Mouse (Mus musculus) frontal cortex, postnatal 36 days (tissue): ENCODE data around the gene Txnrd1.
A peak's percentile ranks its signal among the peaks of the same experiment; 100 is the strongest.

Source experiments
- DNase-seq, 2 experiments: peaks; one replicate each; pipeline ENCODE4 v3.0.0; 2022; ENCODE audit warnings: low spot score in 2 of 2

Gene Txnrd1

DNA sequence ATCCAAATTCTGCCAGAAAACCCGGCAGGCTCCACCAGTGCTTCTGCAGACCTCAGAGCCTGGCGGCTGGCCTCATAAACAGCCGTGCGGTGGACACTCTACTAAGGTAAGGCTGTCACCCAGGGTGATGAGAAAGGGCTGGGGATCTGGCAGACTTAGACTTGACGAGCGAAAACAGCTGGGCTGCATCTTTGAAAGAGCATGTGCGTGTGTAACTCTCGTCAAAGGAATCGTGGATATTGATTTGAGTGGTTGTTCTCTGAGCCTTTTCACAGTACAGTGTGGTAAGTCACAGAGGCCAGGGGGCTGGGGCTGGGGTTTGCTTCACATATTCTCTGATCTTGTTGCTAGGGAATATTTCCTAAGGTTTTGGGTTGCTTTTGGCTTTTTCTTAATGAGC is at the start of gene Txnrd1:
Gene Txnrd1, plus strand, starts transcription at position 26 of the 400 bp plus-strand sequence.
- DNase-seq, result no peak

DNA sequence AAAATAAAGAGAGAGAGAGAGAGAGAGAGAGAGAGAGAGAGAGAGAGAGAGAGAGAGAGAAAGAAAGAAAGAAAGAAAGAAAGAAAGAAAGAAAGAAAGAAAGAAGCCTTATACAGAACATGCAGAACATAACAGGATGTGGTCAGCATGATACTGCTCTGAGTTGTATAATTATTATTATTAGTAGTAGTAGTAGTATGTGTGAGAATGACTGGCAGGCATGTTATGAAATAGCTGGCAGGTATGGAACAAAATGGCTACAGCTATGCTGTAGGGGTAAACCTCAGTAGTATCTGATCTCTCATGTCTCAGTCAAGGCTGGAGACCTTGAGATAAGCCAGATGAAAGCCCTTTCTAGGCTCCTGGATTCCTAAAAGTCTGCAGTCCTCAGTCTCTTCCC is 44.6 kb upstream of the Txnrd1 start:
- DNase-seq, result no peak

DNA sequence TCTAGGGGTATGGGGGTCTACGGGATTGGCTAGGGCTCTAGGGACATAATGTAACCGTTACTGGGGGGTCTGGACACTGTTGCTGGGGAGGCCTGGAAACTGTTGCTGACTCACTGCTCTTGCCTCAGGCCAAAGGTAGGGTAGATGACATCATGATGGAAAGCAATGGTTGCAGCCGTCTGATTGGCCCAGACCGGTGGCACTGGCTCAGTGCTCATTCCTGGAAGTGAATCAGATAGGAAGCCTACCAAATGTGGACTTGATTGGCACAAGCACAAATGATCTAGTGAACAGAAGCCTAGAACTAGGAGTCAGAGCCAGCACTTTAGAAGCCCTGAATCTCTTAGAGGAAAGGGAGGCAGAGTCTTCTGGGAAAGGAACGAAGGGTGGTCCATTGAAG is 43.2 kb upstream of the Txnrd1 start:
- DNase-seq, result no peak

DNA sequence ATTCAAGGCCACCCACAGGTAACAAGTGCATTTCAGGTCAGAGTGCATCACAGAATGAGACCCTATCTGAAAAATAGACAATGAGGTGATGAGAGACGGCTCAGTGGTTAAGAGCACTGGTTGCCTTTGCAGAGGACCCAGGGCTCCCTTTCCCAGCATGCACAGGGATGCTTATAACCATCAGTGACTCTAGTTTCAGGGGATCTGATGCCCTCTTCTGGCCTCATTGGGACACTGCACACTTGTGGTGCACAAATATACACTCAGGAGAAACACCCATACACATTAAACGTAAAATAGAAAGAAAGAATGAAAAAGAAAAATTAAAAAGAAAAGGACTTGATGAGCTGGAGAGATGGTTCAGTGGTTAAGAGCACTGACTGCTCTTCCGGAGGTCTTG is 42.0 kb upstream of the Txnrd1 start:
- no peak for DNase-seq

DNA sequence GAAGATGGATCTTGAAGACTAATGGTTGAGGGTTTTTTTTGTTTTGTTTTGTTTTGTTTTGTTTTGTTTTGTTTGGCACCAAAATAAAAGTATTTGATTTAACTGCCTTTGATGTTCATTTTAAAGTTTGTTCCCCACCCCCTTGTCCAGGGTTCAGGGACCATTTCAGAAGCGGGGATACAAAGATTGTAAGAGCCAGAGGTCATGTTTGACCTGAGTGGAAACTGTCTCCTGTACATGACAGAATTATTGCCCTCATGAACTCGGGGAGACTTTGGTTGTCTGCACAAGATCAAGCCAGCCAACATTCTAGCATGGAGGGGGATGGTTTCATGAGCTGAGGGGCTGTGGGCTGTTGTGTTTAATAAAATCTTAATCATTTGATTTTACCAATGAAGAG is 41.4 kb upstream of the Txnrd1 start:
- DNase-seq, result no peak

DNA sequence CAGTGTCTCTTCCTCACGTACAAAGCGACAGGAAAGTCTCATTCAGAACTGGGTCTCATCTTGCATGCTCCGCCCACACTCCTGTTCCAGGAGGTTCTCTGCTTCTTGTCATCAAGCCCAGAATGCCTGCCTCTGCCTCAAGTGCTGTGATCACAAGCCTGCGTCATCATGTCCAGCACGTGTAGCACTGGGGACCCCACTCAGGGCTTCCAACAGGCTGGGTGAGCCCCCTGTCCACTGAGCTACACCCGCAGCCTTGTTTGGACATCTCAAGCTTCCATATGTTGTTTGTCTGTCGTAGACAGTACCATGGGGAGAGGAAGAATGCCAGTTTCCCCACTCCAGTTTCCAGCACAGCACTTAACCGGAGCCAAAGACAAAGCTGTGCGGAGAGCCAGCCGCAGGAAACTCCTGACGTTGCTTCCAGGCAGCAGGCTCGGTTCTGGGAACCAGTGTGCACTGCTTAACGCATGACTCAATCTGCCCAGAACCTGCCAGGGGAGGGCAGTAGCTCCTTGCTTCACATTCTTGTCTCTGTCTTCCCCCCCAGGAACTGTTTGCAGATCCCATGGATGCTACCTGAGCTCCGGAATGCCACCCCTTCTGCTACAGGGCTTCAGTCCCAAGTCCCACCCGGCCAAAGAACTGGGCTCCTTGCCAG is 38.5 kb upstream of the Txnrd1 start:
- DNase-seq, result peak; percentile 71 to 85

DNA sequence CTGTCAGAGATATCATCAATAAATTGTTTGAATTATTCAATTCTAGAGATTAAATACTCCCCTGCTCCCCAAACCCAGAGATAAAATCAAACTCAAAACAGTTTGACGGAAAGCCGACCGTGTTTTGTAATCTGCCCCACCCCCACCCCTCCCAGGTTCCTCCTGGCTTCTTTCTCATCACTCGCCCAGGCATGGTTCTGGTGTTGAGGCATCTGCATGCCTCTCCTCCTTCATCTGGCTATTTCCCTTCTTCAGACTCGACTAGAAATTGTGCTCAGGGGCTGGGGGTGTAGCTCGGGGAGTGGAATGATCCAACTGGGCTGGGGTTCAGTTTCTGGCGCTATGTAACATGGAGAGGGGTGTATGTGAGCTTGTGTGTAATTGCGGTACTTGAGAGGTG is 38.0 kb upstream of the Txnrd1 start:
- DNase-seq, result peak; percentile 2 to 3

DNA sequence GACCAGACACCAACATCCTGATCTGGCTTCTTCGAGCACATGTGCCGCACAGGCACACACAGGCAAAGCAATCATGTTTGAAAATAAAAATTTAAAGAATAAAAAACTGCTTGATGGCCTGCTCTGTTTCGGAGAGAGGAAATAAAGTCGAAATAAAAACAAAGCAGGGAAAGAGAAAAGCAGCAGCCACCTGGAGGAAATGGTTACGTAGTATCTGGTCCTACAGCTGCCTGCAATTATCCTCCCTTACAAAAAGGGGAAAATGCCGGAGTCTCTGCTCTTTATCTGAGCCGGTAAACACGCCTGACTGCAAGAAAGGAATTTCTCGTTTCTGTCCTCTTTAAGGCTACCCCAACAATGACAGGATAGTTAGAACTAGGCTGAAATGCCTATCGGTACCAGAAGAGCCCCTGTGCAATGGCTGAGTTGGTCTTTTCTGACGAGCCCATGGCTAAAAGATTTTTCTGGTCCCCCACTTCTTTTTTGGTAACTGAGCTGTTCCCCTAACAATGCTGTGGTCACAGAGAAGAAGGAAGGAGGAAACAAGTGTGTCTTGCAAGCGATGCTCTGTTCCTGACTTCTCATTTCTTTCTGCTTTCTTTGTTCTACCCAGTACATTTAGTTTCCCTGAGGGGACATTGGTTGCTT is 37.2 kb upstream of the Txnrd1 start:
- peak in 1 of 2 experiments; percentile 7 for DNase-seq

DNA sequence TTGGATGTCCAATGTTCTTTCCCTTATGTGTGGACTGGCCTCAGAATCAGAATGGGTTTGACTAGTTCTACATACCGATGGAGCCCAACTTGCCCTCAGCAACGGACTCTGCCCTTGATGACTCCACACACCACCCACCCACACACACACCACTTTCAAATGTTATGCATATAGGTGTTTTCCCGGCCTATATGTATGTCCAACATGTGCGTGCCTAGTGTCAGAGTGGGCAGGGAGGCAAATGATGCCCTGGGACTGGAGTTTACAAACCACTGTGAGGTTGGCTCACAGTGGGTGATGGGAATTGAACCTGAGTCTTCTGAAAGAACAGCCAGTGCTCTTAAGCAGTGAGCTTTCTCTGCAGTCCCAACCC is 36.6 kb upstream of the Txnrd1 start:
- no peak for DNase-seq

DNA sequence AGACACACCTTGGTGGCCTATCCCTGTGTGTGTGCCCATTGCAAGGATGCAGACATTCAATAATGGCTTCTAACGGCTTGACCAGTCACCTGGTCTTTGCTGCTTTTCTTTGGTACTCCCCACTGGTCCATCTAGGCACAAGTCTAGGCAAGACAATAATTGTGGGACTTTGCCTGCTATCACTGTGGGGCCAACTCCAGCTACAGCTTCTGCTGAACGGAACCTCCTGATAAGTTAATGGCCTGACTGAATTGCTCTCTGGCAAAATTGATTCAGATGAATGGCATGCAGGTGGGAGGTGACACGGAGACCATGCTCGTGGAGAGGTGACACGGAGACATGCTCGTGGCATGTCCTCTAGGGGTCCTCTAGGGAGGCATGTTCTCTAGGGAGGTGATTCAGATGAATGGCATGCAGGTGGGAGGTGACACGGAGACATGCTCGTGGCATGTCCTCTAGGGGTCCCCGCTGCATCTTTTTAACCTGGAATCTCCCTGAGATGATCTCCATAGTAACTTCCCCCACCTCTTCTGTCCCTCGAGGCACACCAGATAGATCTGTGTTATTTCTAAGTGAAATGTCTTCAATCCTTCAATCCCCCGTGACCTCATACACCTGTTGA is 35.3 kb upstream of the Txnrd1 start:
- no peak for DNase-seq

DNA sequence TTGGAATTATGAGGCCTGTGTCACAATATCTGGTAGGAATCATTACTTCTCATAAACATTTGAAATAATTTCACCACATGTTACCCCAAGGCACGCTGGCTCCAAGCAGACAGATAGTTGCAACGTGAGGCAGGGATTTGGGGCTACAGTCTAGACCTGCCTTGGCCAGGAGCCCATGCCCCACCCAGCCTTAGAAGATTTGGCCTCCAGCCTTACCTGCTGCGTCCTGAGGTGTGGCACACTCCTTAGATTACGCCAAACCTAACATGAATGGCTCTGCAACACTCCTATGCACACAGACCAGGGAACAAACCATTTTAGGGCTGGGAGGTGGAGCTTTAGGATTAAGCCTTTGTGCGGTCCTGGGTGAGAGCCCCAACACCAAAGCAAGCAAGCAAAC is 33.7 kb upstream of the Txnrd1 start:
- DNase-seq, result no peak

DNA sequence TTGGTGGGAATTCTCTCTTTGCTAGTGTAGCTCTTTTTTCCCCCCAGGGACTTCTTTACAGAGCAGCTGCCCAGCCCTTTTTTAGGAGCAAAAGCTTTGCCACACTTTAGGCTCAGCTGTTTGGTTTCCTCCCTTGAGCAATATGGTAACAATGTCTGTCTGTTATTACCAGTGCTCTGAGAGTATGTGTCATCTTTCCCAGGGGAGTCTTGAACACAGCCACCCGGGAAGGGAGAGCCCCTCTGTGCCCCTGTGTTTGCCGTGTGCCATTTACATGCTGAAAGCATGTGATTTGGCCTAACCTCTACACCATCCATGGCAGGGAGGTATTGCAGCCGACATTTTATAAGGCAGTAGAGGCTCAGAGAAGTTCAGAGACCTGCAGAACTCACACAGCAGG is 29.4 kb upstream of the Txnrd1 start:
- no peak for DNase-seq

DNA sequence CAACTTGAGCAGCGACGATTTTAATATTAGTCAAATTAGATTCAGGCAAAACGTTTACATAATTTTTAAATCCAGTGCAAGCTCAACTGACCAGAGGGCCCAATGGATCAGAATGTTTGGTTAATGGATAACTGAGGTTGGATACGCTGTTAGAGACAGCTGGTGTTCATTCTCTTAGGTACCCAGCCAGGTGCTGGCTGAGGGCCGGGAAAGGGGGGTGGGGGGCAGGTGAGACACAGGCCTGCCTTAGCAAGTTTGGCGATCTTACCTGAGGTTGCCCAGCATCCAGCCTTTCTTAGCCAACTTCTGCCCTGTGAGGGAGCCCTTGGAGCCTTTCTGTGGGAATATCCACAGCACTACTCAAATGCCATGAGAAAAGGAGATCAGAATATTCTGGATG is 28.6 kb upstream of the Txnrd1 start:
- no peak for DNase-seq

DNA sequence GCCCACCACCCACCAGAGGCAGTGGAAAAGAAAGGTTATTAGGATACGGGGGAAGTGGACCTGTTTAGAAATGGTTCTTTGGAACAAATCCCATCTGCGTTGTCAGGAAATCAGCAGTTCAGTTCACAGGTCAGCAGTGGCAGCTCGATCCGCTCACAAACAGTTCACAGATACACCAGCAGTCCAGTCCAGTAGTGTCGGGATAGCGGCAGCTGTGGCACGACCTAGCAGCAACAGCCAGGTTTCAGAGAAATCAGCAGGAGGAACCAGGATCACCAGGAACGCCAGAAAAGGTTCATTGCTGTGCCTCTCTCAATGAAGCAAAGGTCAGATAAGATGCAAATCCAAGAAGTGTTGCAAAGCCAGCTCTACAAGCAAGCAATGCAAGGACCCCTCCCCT is 27.3 kb upstream of the Txnrd1 start:
- no peak for DNase-seq

DNA sequence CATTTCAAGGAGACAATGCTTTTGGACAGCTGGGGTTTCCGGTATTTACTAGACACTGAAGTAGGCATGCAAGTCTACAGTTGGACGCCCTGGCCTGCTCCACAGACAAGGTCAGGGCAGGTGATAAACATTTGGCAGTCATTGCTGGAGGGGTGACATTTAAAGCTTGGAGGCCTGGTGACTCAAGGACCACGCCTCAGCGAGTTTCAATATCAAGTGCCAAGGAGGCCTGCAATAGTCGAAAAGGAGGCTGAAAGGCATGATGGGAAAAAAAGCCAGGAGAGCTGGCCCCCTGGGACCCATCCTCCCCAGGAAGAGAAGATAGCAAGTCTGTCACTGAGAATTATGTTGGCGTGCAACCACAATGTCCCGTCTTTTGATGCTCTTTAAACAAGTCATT is 26.5 kb upstream of the Txnrd1 start:
- DNase-seq, result no peak

DNA sequence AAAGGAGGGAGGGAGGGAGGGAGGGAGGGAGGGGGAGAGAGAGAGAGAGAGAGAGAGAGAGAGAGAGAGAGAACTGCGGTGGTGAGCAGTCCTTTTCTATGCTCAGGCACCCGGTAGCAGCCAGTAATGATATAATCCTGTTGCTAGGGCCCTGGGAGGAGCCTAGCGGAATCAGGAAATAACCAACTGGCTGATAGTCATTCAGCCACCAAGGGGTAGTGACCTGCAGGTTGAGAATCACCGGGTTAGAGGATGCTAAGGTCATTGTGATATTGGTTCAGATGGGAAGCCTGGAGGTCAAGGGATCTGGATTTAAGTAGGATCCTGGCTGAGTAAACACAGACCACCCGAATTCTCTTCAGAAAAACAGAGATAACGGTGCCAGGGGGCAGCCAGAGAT is 25.6 kb upstream of the Txnrd1 start:
- no peak for DNase-seq

DNA sequence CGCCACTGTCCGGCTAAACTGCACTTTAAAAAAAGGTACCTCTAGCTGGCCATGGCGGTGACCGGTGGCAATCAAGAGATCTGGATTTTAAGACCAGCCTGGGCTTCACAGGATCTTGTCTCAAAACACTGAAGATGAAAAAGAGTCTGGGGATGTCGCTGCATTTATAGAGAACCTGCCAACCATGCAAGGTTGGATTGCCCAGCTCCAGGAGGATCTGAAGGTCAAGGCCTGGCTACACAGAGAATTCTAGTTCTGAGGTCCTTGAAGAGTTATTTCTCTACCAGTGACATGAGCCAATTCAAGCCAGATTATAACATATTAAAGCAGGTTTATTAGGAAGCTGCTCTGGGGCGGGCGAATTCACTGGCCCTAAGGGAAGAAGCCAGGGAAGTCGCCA is 24.9 kb upstream of the Txnrd1 start:
- DNase-seq, result no peak

DNA sequence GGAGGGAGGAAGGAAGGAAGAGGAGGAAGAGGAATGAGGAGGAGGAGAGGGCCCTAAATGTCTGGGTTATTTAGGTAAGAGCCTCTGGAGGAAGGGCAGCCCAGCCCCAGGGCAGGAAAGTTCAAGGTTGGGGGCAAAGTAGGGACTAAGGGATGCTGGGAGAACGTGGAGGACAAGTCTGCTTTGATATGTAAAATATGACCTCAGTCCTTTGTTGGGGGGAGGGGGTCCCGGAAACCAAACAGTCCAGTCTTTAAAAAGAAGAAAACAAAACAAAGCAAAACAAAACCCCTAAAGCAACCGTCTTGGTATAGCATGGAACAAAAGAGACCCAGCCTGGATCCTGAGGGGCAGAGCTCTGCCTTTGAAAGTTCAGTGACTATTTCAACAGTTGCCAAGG is 24.4 kb upstream of the Txnrd1 start:
- no peak for DNase-seq

DNA sequence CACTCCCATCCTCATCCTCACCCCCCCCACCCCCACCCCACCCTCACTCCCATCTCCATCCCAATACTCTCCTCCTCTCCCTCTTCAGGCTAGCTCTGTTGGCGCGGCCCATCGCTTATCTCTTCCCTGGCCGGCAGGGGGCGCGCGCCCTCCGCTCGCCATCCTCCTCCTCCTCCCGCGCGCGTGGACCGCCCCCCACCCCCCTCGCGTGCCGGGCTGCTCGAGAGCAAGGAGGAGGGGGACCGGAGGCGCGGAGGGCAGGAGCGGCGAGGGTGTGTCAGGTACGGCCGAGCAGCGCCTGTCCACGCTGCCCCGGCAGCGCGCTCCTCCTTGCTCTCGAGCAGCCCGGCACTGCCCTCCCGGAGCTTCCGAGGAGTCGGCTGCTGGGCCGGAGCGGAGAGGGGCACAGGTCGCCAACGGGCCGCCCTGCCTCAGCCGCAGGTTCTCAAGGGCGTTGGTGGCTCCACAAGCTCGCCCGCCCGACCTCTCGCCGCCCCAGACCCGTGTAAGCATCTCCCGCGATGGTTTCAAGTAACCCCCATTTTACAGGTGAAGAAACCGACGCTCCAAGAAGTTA is 21.8 kb upstream of the Txnrd1 start:
- DNase-seq, result peak; percentile 53 to 57

DNA sequence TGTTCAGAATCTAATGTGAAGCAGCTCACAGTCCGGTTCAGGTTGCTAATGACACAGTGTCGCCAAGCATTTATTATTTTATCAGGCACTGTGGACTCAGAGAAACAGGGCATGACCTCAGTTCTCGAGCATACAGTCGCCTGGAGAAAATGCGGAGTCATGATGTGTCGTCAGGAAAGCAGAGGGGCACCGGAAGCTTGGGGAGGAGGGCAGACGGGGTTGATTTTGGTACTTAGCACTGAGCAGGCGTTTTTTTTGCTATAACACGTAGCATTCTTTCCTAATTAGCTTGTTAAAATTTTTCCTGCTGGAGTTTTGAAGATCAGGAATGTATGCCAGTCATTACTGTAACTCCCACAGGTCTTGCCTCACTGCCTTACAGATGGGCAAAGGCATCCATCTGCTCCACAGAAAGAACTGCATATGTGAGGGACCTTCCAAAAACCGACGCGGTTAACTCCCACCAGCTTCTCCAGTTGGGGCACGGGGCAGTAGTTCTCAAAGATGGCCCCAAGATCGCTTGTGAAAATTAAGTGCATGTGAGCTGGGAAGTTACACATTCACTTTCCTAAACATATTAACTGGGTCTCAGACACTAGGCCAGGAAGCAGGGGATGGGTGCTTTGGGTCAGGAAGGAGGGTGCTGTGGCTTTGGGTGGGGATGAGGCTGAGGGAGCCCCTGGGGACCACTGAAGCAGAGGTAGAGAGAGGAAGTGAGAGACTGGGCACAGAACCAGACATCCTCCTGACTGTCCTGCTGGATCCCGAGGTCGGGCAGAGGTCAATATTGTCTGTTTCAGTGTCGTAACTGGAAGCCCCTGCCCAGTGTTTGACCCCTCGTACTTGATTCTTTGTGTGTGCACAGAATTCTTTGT is 19.4 kb upstream of the Txnrd1 start:
- no peak for DNase-seq

DNA sequence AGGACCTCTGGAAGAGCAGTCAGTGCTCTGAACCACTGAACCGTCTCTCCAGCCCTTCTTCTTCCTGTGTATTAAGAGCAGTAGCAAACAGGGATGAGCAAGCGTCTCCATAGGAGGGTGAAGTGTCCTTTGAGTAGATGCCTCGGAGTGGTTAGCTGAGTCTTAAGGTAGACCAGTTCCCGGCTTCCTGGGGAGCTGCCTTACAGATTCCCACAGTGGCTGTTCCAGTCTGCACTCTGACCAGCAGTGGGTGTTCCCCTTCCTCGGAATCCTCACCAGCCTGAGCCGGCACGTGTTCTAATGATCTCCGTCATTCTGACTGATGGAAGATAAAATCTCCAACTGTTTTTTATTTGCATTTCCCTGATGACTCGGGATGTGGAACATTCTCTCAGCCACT is 17.3 kb upstream of the Txnrd1 start:
- DNase-seq, result no peak

DNA sequence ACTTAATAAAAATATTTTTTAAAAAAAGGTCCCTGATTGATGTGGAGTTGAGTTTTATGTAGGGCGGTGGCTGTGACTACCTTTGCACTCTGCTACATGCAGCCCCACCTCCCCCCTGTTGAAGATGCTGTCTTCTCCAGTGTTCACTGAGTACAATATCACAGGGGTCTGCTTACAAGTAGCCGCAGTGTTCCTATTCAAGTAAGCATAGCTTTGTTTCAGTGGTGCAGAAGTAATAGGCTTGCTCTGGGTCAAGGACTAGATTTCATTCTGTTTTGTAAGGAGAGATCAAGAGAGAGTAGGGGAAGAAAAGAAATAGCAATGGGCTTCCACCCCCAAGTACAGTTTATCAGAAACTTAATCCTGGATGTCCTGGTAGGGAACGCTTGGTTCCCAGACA is 16.2 kb upstream of the Txnrd1 start:
- no peak for DNase-seq
